In the genomic region with DNA sequence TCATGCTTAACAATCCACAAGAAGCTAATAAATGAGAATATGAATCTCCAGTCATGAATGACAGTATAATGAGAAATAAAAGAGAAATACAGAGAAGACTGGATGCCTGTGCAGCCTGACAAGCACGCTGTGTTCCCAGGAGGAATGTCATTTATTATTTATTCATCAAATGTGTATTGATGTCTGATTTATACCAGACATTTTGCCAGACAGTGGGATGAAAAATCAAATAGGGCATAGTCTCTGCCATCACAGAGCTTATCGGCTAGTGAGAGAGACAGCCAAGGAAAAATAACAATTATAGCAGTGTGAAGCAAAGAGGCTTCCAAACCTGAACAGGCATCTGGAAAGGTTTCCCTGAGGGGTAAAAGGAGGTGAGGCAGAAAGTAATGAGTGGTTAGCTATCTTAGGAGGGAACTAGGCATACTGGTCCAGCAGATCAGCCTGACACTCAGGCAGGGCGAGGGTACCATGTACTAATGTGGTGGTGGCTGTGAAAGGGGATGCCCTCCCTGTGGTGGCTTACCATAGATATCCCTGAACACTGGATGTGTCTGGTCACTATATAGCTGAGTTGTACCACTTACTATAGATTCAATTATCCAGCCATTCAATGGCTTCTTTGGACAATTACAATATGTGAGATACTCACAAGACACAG, we compare ENCODE assay signal across 22 mouse cellular contexts.
DNase-seq lines count a peak whose midpoint lies in the region; ATAC-seq and TF ChIP-seq lines count a peak whose summit lies in the region.
"Had no signal": no experiment of that assay in that cellular context is flagged by ENCODE, and none has a peak within 500 bp of the region (broad histone marks: within the 10 kb centered on the region; RNA-seq: fewer than 3 reads in every experiment).

No protein-coding gene starts in this region.

- H3K4me3 ChIP-seq in hindbrain, embryonic 12.5 days: no peak overlapping the region
- no peak overlapping the region for H3K4me3 ChIP-seq in hindbrain, embryonic 10.5 days
- H3K4me3 ChIP-seq in hindbrain, embryonic 14.5 days (replicated peaks; ENCODE audit: low read length): no peak overlapping the region
- H3K4me3 ChIP-seq in midbrain, postnatal 0 days (ENCODE audit: low read depth, low read length): no peak overlapping the region
- H3K4me3 ChIP-seq in heart, embryonic 11.5 days (ENCODE audit: low read depth, low read length): no peak overlapping the region
- H3K4me3 ChIP-seq: forebrain, embryonic 12.5 days; kidney, embryonic 15.5 days; limb, embryonic 13.5 days; liver, embryonic 13.5 days; stomach, embryonic 15.5 days had no signal

- peaks cover 11% of the 10 kb centered on the region for H3K4me1 ChIP-seq in hindbrain, embryonic 12.5 days
- H3K4me1 ChIP-seq in hindbrain, embryonic 10.5 days (replicated peaks): peaks cover 18% of the 10 kb centered on the region
- H3K4me1 ChIP-seq in hindbrain, embryonic 14.5 days (replicated peaks; ENCODE audit: control insufficient read depth, insufficient read depth, low read length): peaks cover 10% of the 10 kb centered on the region; the same call in 1 of the 2 replicates
- no peaks in the 10 kb centered on the region; the same call in 1 of the 2 replicates for H3K4me1 ChIP-seq in midbrain, postnatal 0 days (ENCODE audit: insufficient read depth, low read length)
- H3K4me1 ChIP-seq in heart, embryonic 11.5 days (ENCODE audit: control insufficient read depth, insufficient read depth, low read length): no peaks in the 10 kb centered on the region
- H3K4me1 ChIP-seq: kidney, embryonic 15.5 days; liver, embryonic 13.5 days; stomach, embryonic 15.5 days had no signal

- H3K4me2 ChIP-seq in hindbrain, embryonic 12.5 days (replicated peaks): no peak overlapping the region
- H3K4me2 ChIP-seq in hindbrain, embryonic 14.5 days (replicated peaks): no peak overlapping the region
- no peak overlapping the region for H3K4me2 ChIP-seq in midbrain, postnatal 0 days (ENCODE audit: low read depth, low read length, poor library complexity, severe bottlenecking)
- H3K4me2 ChIP-seq in heart, embryonic 11.5 days: no peak overlapping the region
- H3K4me2 ChIP-seq: forebrain, embryonic 12.5 days; kidney, embryonic 15.5 days; limb, embryonic 13.5 days; liver, embryonic 13.5 days; lung, embryonic 14.5 days; stomach, embryonic 15.5 days had no signal

- intact Hi-C loops in left cerebral cortex, postnatal 36 days (cut with DNase I): no loop called here

- H3K9ac ChIP-seq in hindbrain, embryonic 12.5 days: no peak overlapping the region
- H3K9ac ChIP-seq in hindbrain, embryonic 14.5 days: no peak overlapping the region
- H3K9ac ChIP-seq in midbrain, postnatal 0 days (replicated peaks; ENCODE audit: low read length, poor library complexity, severe bottlenecking): no peak overlapping the region
- no peak overlapping the region for H3K9ac ChIP-seq in heart, embryonic 11.5 days (ENCODE audit: low read depth, low read length)
- H3K9ac ChIP-seq: forebrain, embryonic 12.5 days; kidney, embryonic 15.5 days; limb, embryonic 13.5 days; liver, embryonic 13.5 days; lung, embryonic 14.5 days; stomach, embryonic 15.5 days had no signal

- TF ChIP-seq CTCF in midbrain, postnatal 0 days (IDR thresholded peaks at IDR 0.05): no peak

- no peaks in the 10 kb centered on the region for H3K27me3 ChIP-seq in hindbrain, embryonic 12.5 days
- no peaks in the 10 kb centered on the region for H3K27me3 ChIP-seq in hindbrain, embryonic 10.5 days (ENCODE audit: insufficient read depth, poor library complexity, severe bottlenecking)
- H3K27me3 ChIP-seq in hindbrain, embryonic 14.5 days (ENCODE audit: control insufficient read depth, insufficient read depth, low read length): no peaks in the 10 kb centered on the region
- H3K27me3 ChIP-seq in midbrain, postnatal 0 days (ENCODE audit: insufficient read depth, low read length): no peaks in the 10 kb centered on the region
- H3K27me3 ChIP-seq in heart, embryonic 11.5 days (ENCODE audit: control insufficient read depth, insufficient read depth, low read length): no peaks in the 10 kb centered on the region
- H3K27me3 ChIP-seq: forebrain, embryonic 12.5 days; kidney, embryonic 15.5 days; limb, embryonic 13.5 days; liver, embryonic 13.5 days; stomach, embryonic 15.5 days had no signal

- H3K36me3 ChIP-seq in hindbrain, embryonic 12.5 days: no peaks in the 10 kb centered on the region
- H3K36me3 ChIP-seq in hindbrain, embryonic 10.5 days: no peaks in the 10 kb centered on the region
- H3K36me3 ChIP-seq in hindbrain, embryonic 14.5 days (replicated peaks; ENCODE audit: control insufficient read depth, insufficient read depth): no peaks in the 10 kb centered on the region
- no peaks in the 10 kb centered on the region for H3K36me3 ChIP-seq in midbrain, postnatal 0 days (ENCODE audit: insufficient read depth, low read length)
- H3K36me3 ChIP-seq in heart, embryonic 11.5 days (ENCODE audit: control insufficient read depth, insufficient read depth, low read length): no peaks in the 10 kb centered on the region
- H3K36me3 ChIP-seq: forebrain, embryonic 12.5 days; kidney, embryonic 15.5 days; limb, embryonic 13.5 days; liver, embryonic 13.5 days; stomach, embryonic 15.5 days had no signal

- 72% methylated on average over 3 of the region's 3 CpGs for WGBS in hindbrain, embryonic 12.5 days
- 83% methylated on average over 3 of the region's 3 CpGs for WGBS in hindbrain, embryonic 10.5 days
- WGBS in hindbrain, embryonic 14.5 days: 50% methylated on average over 3 of the region's 3 CpGs
- 48% methylated on average over 3 of the region's 3 CpGs for WGBS in midbrain, postnatal 0 days
- WGBS in heart, embryonic 11.5 days (ENCODE audit: insufficient replicate concordance): 78% methylated on average over 3 of the region's 3 CpGs

- ATAC-seq in hindbrain, embryonic 12.5 days (ENCODE audit: low FRiP score): peak; percentile 43
- ATAC-seq in hindbrain, embryonic 14.5 days (ENCODE audit: low FRiP score): peak; percentile 70
- peak; percentile 54 for ATAC-seq in midbrain, postnatal 0 days (ENCODE audit: low FRiP score)
- no peak for ATAC-seq in heart, embryonic 11.5 days (replicated peaks; ENCODE audit: insufficient number of reproducible peaks, low FRiP score, low TSS enrichment)
- ATAC-seq: intestine, postnatal 0 days had no signal

- DNase-seq in hindbrain, embryonic 10.5 days (ENCODE audit: low spot score): no peak
- peak; percentile 8 for DNase-seq in brain, adult 2 months (ENCODE audit: low read depth, low spot score)
- DNase-seq in hindbrain, embryonic 14.5 days (ENCODE audit: low spot score): no peak
- peak; percentile 7 for DNase-seq in midbrain, postnatal 0 days (ENCODE audit: low spot score)
- DNase-seq in left cerebral cortex, postnatal 36 days (ENCODE audit: low spot score in 2 of 2): no peak
- DNase-seq in adrenal gland, postnatal 14 days: no peak
- DNase-seq: adrenal gland, adult 2 months; cerebellum, adult 11 months; cerebellum, postnatal 36 days; heart, adult 18-20 months; kidney, postnatal 4 days; liver, embryonic 13.5 days; lung, embryonic 14.5 days; lung, postnatal 4 days; thymus, adult 18-20 months had no signal

- H3K27ac ChIP-seq in hindbrain, embryonic 12.5 days: peak overlapping the region; percentile 52; the same call in 1 of the 2 replicates
- H3K27ac ChIP-seq in hindbrain, embryonic 10.5 days: no peak overlapping the region
- H3K27ac ChIP-seq in hindbrain, embryonic 14.5 days: peak overlapping the region; percentile 36
- no peak overlapping the region for H3K27ac ChIP-seq in midbrain, postnatal 0 days (ENCODE audit: low read depth, low read length)
- no peak overlapping the region for H3K27ac ChIP-seq in heart, embryonic 11.5 days (ENCODE audit: low read depth, low read length)
- H3K27ac ChIP-seq: forebrain, embryonic 12.5 days; kidney, embryonic 15.5 days; limb, embryonic 13.5 days; liver, embryonic 13.5 days; stomach, embryonic 15.5 days had no signal

- no peaks in the 10 kb centered on the region for H3K9me3 ChIP-seq in hindbrain, embryonic 12.5 days (replicated peaks)
- H3K9me3 ChIP-seq in hindbrain, embryonic 10.5 days: no peaks in the 10 kb centered on the region
- no peaks in the 10 kb centered on the region for H3K9me3 ChIP-seq in hindbrain, embryonic 14.5 days (ENCODE audit: control insufficient read depth, low read length)
- no peaks in the 10 kb centered on the region for H3K9me3 ChIP-seq in midbrain, postnatal 0 days (ENCODE audit: low read length)
- no peaks in the 10 kb centered on the region for H3K9me3 ChIP-seq in heart, embryonic 11.5 days (replicated peaks; ENCODE audit: control insufficient read depth, low read length)
- H3K9me3 ChIP-seq: forebrain, embryonic 12.5 days; kidney, embryonic 15.5 days; limb, embryonic 13.5 days; liver, embryonic 13.5 days; stomach, embryonic 15.5 days had no signal

Comparison
In these comparisons a context has a peak if more than half of its experiments do, and no peak if none do; other contexts are left out.
1. H3K27ac ChIP-seq: peak in hindbrain, embryonic 12.5 days (single experiment) and hindbrain, embryonic 14.5 days (single experiment); none in hindbrain, embryonic 10.5 days (single experiment), midbrain, postnatal 0 days (single experiment) and heart, embryonic 11.5 days (single experiment).
2. DNase-seq: peak in brain, adult 2 months (single experiment) and midbrain, postnatal 0 days (single experiment); none in hindbrain, embryonic 10.5 days (single experiment), hindbrain, embryonic 14.5 days (single experiment), left cerebral cortex, postnatal 36 days (0 of 2) and adrenal gland, postnatal 14 days (single experiment).